Mouse (Mus musculus): ENCODE results near the gene Crtc3.

GRCm38 (mm10) chr7:80554180-80555021 lies 134.3 kb downstream of the Crtc3 start:
- TF ChIP-seq CTCF (IDR thresholded peaks at IDR 0.05; ENCODE audit: low read depth, low read length) (no peak), POLR2A (IDR thresholded peaks at IDR 0.05; ENCODE audit: extremely low read depth, insufficient read depth, low read length) (no peak)

Data from liver, adult 2 months (tissue).